Mouse (Mus musculus) thymus, adult 18-20 months (tissue): ENCODE data around the gene Lrrk1.

Source experiments
- DNase-seq, 2 experiments: peaks; one replicate each; pipeline ENCODE4 v3.0.0; 2022; ENCODE audit warnings: mixed read lengths in 2 of 2

The Lrrk1 gene

GRCm38 (mm10) chr7:66376560-66376959, 11.6 kb downstream of the Lrrk1 start:
- DNase-seq, result no peak

- no peak for DNase-seq
Observed at GRCm38 (mm10) chr7:66375736-66376135, 12.4 kb downstream of the Lrrk1 start.

GRCm38 (mm10) chr7:66373391-66373790, 14.8 kb downstream of the Lrrk1 start:
- no peak for DNase-seq

- DNase-seq, result no peak
Observed at GRCm38 (mm10) chr7:66370970-66371369, 17.2 kb downstream of the Lrrk1 start.

GRCm38 (mm10) chr7:66369934-66370445, 18.2 kb downstream of the Lrrk1 start:
- DNase-seq, result no peak

GRCm38 (mm10) chr7:66369071-66369933, 18.8 kb downstream of the Lrrk1 start:
- no peak for DNase-seq

GRCm38 (mm10) chr7:66365904-66366303, 22.2 kb downstream of the Lrrk1 start, which contains the start of gene Gm10974:
Gene Gm10974 (plus strand): TSS chr7:66365905.
- DNase-seq, result no peak

GRCm38 (mm10) chr7:66365411-66365810, 22.7 kb downstream of the Lrrk1 start:
- no peak for DNase-seq

GRCm38 (mm10) chr7:66364491-66364890, 23.7 kb downstream of the Lrrk1 start:
- no peak for DNase-seq

- no peak for DNase-seq
Observed at GRCm38 (mm10) chr7:66359044-66359443, 29.1 kb downstream of the Lrrk1 start.

GRCm38 (mm10) chr7:66358461-66358860, 29.7 kb downstream of the Lrrk1 start:
- no peak for DNase-seq

GRCm38 (mm10) chr7:66355791-66356522, 32.2 kb downstream of the Lrrk1 start:
- DNase-seq, result no peak

GRCm38 (mm10) chr7:66354911-66355310, 33.2 kb downstream of the Lrrk1 start:
- DNase-seq, result no peak

GRCm38 (mm10) chr7:66351074-66351473, 37.1 kb downstream of the Lrrk1 start:
- no peak for DNase-seq

- no peak for DNase-seq
Observed at GRCm38 (mm10) chr7:66349670-66350069, 38.5 kb downstream of the Lrrk1 start.

GRCm38 (mm10) chr7:66348588-66348987, 39.6 kb downstream of the Lrrk1 start:
- DNase-seq, result no peak

- no peak for DNase-seq
Observed at GRCm38 (mm10) chr7:66346959-66347663, 41.0 kb downstream of the Lrrk1 start.

GRCm38 (mm10) chr7:66343307-66343706, 44.8 kb downstream of the Lrrk1 start:
- DNase-seq, result no peak

GRCm38 (mm10) chr7:66342831-66343230, 45.3 kb downstream of the Lrrk1 start:
- DNase-seq, result no peak

- DNase-seq, result no peak
Observed at GRCm38 (mm10) chr7:66342323-66342722, 45.8 kb downstream of the Lrrk1 start.

GRCm38 (mm10) chr7:66340044-66340443, 48.1 kb downstream of the Lrrk1 start:
- no peak for DNase-seq

- DNase-seq, result no peak
Observed at GRCm38 (mm10) chr7:66339625-66340024, 48.5 kb downstream of the Lrrk1 start.

GRCm38 (mm10) chr7:66336955-66337354, 51.2 kb downstream of the Lrrk1 start:
- no peak for DNase-seq
